Mouse (Mus musculus): ENCODE measurements around the gene Ntan1.

DNA sequence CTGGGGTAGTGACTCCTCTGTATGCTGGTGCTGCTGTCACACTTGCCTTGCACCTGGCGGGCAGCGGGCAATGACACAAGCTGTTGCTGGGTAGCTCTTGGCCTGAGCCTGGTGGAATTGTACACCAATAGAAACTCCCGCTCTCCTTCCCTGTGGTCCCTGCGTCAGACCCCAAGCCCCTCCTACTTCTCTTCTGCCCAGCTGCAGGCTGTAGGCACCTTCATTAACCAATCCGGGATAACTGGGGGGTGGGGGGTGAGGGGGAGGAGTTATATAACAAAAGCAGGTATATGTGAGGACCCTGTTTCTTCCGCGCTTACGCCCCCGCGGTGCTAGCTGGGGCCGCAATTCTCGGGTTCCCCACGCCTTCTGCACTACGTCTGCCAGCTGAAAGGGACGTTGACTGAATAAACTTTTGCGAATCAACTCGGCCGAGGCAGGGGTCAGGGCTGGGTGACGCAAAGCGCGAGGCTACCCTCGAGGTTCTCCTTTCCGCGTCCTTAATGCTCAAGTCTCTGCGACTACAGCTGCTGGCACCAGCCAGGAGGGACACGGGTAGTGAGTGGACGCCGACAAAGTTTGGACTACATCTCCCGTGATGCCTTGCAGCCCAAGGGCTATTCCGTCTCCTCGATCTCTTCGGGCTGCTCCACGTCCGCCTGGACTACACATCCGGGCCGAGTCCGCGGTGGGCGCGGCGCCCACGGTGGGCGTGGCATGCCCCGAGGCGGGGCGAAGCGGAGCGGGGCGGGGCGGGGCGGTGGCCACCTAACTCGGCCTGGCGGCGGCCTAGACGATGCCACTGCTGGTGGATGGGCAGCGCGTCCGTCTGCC, at the start of gene Ntan1:
- TF ChIP-seq CTCF (IDR thresholded peaks at IDR 0.05; ENCODE audit: extremely low read depth, insufficient read length, insufficient replicate concordance, low read depth, low read length) (no peak), POLR2A (IDR thresholded peaks at IDR 0.05; ENCODE audit: low read depth, low read length) (peak; percentile 90)
